Mouse (Mus musculus) CD4-positive, CD25-positive, alpha-beta regulatory T cell, adult 4 months (primary cell): ENCODE measurements at regions not wholly inside any gene's neighbourhood (a gene's known extent, or its start where the extent isn't known, plus 50 kb on each side); places are given as distances from the start of the nearest gene placed in this dataset.

Experiments used
- ATAC-seq: one replicate; pipeline ENCODE4 v1.8.0; 2017

DNA sequence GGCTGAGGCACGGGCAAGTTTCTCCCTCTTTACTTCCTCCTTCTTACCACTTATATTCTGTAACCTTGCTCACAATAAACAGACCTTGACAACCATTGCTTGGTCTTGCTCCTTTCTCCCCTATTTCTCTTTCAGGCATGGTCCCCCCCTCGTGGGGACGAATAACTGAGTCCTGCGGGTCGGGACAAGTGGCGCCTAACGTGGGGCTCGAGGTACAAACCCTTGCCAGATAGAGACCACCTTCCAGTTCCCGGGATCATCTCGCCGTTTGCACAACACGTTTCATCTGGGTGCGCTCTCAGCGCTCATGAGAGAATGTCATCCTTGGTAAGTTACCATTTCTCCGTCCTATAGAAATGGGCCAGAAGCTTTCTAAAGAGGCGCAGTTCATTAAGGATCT, 79.6 kb upstream of the Foxn3 start:
- no peak for ATAC-seq

DNA sequence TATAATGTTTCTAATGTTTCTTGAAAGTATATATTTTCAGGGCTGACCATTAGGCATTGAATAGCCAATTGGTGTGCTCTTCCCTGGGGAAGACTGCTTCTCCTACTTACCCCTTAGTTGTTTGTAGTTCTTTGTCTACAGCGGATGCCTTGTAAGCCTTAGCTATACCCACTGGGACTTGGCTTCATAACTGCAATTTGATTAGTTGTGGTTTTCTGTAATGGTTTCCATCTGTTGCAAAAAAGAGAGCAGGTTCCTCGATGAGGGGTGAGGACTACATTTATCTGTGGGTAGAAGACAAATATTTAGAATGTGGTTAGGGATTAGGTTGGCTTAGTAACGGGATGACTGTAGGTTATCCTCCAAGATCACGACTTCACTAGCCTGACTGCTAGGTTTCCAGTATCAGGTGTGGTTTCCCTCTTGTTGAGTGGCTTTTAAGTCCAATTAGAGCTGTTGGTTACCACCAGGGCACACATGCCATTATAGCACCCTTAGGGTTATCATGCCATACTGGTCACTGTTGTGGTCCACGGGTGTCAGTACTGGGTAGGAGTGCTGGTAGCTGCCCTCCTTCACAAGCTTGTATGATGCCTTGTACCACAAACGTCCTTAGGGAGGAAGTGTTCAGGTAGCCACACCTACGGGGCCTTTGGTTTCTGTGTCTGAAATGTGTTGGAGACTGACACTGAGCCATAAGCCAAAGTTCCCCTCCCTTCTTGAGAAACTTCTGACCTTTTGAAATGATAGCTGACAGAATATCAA, 78.9 kb upstream of the Foxn3 start:
- ATAC-seq, result no peak

DNA sequence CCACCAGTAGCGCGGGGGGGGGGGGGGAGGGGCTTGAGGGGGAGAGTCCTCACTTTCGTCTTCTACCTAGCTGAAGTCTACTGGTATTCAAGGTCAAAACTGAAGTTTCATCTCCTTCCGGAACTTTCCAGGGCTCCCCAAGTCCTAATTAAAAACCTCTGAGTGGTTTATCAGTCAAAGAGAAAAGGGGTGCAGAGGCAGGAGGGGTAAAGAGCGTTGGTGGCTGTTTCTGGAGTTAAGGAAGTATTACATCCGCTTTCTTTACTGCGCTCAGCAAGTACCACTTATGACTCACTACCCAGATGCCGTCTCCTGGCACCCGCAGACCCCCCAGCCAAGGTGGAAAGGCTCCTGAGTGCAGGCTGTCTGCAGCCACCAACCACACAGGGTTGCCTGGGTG, 77.9 kb upstream of the Foxn3 start:
- ATAC-seq, result peak; percentile 69

DNA sequence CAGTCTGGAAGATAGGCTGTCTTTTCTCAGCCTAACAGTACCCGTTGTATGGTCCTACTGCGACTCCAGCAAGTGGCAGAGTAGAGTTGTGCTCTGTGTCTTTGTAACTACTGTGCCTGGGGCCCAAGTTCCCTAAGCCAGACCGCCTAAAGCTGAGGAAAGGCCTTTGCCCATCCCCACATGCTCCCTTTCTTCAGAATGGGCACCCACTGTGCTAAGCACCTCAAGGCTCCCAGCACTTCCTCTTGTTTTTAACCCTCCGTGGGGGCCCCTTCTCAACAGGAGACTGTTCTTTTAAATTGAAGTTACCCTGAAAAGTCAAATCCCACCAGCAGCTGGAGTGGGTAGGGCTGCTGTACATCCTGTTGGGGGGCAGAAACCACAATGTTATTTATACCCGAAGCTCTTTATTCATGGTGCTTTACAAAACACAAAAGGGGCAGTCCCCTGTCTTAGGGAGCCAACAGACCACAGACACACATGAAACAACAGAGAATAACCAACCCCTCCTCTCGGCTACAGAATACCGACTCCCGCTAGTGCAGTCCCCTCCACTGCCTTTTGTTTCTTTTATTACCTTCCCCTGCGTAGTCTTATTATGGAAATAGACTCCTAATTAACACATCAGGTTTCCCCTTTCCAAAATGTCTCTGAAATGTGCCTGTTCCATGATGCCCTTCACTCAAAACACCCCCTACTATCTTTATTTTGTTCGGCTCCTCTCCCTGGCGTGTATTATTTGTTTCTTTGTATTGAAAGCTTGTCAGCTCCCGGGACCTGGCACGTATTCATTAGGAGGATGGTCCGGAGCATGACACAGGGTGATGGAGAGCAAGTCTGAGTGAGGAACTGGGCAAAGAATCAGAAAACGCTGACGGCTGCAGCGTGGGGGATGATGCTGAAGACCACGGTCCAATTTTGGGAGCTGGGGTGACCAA, 77.1 kb upstream of the Foxn3 start:
- ATAC-seq, result peak; percentile 87

DNA sequence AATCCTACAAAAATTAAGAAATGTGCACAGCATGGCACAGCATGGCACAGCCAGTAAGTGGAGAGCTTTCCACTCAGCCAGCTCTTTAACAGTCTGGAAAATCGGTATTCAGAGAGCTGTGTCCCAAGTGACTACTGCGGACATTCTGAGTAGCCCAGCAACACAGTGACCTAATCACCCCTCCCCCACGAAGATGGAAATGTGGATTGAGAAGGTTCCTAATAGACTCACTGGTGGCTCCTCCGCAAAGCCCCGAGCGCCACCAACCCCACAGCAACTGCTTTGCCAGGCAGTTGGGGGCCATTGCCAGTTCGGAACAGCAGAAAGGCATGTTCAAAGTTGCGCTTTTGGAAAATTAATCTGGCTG, 76.4 kb upstream of the Foxn3 start:
- ATAC-seq, result no peak

DNA sequence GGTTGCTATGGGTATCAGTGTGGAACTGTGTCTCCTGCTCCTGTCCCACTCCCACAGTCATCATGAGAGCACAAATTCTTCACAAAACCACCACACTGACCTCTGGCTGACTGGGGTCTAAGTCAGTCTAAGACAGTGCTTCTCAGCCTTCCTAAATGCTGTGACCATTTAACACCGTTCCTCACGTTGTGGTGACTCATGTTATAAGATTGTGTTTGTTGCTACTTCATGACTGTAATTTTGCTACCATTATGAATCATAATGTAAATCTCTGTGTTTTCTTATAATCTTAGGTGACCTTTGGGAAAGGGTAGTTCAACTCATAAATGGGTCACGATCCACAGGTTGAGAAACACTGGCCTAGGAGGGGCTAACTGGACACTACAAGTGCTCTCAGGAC, 75.7 kb upstream of the Foxn3 start:
- no peak for ATAC-seq

DNA sequence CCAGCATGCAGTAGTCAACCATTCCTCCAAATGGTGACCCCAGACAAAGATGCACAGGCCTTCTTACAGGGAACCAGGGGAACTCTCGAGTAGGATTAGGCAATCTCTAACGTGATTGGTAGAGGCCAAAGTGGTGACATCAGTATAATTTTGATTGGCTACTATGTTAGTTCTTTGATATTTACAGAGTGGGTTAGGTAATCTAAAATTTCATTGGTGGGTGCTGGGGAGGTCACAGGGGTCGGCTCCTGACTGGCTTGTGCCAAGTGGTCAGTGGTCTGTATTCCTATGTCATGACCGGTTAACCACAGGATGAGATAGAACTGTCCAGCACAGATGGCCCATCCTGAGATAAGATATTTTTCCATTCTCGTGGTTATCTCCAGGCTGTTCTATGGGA, 74.6 kb upstream of the Foxn3 start:
- no peak for ATAC-seq

DNA sequence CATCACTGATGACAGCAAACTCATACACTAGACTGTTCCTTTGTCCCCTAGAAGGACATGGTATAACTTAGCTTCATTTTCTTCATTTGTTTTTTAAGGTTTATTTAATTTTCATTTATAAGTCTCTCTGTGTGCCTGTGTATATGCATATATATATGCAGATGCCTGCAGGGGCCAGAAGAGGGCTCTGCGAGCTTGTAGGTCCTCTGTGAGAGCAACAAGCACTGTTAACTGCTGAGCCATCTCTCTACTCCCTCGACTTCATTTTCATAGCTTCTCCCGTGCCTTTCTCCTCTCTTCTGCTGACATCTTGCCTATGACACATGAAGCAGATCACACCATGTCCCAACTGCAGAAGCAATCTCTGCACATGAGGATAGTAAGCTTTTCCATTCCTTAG, 72.9 kb upstream of the Foxn3 start:
- no peak for ATAC-seq

DNA sequence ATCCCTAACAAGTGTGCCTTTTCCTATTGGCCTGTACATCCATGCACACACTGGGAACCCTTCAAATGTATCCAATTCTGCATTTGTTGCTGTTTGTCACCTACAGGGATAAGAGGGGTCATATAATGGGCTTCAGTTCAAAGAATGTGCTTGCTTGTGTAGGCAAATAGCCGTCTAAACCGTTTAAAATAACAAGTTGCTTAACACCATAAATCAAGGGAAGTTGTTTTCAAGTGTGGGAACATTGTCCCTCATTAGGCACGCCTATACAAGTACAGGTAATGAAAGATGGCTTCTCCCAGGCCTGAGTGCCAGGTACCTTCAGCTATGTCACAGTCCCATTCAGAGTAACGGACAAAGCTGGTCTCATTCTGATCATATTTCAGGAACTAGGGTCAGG, 72.0 kb upstream of the Foxn3 start:
- no peak for ATAC-seq

DNA sequence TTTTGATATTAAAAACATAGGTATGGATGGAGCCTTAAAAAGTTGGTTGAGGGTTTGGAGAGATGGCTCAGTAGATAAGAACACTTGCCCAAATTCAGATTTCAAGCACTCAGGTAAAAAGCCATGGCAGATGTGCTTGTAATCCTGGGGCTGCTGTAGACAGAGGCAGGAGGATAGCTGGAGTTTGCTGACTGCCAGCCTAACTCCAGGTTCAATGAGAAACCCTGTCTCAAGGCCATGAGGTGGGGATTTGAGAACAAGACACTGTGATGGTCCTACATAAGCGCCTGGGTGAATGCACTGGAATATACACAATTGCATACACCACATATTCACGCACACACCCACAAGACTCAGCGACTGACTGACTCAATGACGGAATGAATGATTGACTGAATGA, 71.3 kb upstream of the Foxn3 start:
- no peak for ATAC-seq

DNA sequence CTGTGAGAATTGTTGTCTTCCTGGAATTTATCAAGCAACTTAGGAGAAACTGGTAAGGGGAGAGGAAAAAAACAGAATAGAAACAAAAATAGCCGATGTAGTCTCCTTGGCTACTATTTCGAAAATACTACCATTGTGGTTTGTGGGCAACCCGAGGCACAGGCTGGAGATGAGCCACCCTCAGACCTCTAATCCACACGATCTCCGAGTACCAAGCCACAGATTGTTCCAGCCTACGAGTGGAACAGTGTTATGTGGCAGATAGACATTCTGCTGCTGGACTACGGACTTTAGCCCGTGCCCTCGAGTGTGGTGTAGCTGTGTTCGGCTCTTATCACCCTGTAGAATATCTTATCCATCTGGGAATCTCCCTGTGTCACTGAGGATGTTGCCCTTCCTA, 70.3 kb upstream of the Foxn3 start:
- ATAC-seq, result peak; percentile 49

DNA sequence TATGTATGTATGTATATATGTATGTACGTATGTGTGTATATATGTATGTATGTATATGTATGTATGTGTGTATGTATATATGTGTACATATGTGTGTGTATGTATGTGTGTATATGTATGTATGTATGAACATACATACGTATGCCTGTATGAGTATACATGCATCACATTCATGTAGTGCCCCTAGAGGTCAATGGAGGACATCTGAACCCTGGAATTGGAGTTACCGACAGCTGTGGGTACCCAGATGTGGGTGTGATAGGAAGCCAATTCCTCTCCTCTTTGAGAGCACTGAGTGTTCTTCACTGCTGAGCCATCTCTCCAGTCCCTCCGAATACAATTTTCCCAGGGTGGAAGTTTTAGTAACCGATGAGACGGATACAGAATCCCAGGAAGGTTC, 69.6 kb upstream of the Foxn3 start:
- ATAC-seq, result no peak

DNA sequence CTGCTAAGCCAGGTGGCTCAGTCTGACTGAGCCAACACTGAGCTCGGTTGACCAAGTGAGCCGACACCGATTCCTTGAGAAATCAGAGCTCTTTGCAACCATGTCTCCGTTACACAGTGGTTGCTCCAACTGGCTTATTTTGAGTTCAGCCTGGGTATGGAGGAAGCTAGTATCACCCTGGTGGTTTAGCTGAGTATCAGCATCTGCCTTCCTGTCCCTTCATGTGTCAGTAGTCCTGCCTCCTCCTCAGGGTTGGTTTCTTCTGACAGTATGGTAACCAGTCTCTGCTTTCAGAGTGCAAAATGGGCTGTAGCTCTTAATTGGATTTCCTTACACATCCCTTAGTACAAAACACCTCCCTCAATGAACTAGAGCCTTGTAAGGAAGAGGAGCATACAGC, 66.2 kb upstream of the Foxn3 start:
- ATAC-seq, result peak; percentile 18

DNA sequence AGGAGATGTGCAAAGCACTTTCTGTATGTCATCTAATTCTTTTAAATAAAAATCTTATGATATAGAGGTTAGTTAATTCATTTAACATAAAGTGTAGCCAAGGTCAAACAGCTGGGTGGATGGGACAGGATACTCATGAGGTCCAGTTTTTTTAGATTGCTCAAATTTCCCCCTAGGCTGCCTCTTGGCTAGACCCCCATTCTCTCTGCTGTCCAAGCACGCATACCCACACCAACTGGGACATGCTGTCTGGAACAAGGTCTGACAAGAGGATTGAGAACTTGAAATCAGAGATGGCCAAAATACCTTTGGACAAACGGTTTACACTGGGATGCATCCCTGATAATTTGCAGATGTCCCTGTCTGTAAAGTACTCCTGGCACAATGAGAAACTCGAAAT, 65.0 kb upstream of the Foxn3 start:
- ATAC-seq, result no peak

DNA sequence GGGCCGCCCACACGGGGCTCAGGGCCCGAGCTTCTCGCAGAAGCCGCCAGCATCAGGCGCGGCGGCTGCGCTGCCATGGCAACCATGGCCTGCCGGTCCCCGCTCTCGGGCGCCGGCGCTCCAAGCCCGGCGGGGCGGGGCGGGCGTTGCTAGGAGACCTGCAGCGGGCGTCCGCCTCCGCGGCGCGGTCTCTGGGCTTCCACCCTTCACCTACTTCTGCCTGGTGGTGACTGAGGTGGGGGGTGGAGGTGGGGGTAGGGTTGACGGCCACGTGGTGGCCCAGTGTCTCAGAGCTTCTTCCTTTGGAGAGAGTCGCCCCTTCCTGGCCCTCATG, 64.5 kb upstream of the Foxn3 start:
- peak; percentile 93 for ATAC-seq

DNA sequence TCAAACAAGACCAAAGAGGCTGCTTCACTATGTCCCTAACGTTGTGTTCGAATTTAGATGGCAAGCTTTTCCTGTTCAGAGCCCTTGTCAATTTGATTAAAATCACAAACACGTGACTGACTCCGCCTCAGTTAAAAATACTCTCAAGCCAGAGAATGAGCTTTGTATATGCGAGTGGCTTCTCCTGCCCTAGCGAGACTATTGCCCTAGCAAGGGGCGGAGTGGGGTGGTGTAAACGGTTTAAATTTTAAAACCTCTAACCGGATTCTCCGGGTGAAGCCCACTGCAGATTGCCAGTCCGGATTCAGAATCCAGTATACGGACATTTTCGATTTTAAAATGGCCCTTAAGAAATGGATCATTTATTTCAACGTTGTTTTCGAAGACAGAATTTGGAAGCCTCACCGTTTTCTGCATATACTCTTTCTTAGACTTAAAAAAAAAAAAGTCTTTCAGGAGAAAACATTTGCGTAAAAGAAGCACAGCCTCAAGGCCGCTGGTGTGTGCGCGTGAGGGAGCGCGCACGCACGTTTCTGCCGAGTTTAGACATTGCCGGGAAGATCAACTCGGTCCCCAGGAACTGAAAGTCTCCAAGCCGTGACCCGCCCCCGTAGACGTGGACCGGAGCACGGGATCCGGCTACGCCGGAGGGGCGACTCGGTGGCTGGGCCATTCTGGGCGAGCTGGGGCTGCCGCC, 64.0 kb upstream of the Foxn3 start:
- ATAC-seq, result peak; percentile 48

DNA sequence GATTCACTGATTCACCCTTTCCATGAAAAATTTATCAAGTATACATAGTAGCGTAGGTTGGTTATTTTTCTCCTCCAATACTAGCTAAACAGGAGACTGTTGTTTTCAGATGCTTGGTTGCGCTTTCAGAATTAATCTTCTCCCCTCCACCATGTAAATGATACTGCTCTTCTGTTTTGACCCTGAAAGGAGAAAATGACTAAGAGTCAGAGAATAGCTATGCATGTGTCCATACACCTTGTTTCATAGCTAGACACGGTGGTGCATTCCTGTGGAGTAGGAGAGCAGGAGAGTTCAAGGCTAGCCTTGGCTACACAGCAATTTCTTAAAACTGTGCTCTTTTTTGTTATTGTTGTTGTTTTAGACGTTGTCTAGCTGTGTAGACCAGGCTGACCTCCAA, 62.8 kb upstream of the Foxn3 start:
- no peak for ATAC-seq

DNA sequence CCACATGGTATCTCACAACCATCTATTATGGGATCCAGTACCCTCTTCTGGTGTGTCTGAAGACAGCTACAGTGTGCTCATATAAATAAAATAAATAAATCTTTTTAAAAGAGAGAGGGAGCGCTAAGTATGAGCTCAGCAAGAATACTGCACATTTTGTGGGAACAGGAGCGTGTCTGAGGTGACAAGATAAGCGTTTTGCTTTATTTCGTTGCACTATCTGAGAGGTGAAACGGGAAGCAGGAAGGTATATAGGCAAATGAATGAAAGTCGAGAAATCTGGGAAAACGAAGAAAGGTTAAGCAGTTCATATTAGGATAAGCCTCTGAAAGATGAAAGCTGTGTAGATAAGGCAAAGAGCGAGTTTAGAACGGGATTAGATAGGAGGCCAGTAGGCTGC, 61.7 kb upstream of the Foxn3 start:
- no peak for ATAC-seq

DNA sequence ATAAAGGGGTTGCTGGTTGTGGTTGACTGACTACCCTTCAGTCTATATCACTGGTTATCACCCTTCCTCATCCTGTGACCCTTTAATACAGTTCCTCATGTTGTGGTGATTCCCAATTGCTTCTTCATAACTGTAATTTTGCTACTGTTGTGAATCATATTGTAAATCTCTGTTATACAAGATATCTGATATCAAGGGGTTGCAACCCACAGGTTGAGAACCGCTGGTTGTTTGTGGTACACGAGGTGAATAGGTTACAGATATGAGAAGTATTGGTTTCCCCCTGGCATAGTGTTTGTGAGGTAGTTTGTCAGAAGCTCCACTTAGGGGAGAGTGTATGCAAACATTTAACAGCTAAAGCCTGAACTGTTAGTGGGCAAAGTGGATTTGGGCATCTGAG, 58.9 kb upstream of the Foxn3 start:
- no peak for ATAC-seq

DNA sequence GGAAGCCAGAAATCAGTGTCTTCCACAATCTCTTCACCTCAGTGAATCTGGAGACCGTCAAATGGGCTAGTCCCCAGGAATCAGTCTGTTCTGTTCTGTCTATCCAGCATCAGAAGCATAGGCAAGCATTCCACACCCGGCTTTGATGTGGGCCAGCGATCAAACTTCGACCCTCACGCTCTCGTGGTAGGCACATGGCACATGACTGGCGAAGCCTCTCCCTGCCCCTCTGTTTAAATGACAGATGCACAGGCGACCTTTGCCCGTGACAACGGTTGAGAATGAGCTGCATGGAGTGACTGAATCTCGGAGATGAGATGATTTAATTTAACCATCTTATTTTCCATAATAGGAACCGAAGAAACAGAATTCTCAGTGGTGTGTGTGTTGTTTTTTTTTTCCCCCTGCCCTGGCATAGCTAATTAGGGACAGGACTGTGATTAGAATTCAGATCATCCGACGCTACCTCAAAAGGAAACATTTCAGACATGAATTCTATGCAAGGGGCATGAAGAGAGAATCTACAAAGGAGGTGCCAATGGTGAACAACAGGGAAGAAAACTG, 53.9 kb upstream of the Foxn3 start:
- ATAC-seq, result peak; percentile 23

DNA sequence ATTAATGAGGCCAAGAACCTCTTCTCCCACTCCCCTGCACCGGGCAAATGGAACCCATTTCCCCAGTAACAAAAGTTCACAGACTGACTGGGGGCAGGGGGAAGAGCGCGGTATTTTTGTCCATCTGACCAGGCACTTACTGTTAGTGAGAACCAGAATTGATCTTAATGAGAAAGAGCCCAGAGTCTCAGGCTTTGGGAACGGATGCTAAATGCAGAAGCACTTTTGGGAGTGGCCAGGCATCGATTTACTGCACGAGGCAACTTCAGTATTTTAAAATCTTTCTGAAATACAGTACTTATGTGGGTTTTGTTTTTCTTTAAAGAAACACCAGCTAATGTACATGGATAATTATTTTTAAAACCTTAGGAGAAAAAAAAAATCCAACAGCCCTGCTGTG, 51.0 kb upstream of the Foxn3 start:
- no peak for ATAC-seq
